Mouse (Mus musculus) right cerebral cortex, adult 2 months (tissue): Measurements from ENCODE around the gene Osbpl2.

ENCODE experiments used
- DNase-seq, 2 experiments: peaks; one replicate each; pipeline ENCODE4 v3.0.0; 2021 to 2022; ENCODE audit warnings: low spot score in 2 of 2

The Osbpl2 gene

GRCm38 (mm10) chr2:180104659-180105377 lies 14.3 kb upstream of the Osbpl2 start:
- DNase-seq = no peak

- DNase-seq = no peak
These were observed 13.5 kb upstream of the Osbpl2 start for GRCm38 (mm10) chr2:180105441-180106190.

DNA sequence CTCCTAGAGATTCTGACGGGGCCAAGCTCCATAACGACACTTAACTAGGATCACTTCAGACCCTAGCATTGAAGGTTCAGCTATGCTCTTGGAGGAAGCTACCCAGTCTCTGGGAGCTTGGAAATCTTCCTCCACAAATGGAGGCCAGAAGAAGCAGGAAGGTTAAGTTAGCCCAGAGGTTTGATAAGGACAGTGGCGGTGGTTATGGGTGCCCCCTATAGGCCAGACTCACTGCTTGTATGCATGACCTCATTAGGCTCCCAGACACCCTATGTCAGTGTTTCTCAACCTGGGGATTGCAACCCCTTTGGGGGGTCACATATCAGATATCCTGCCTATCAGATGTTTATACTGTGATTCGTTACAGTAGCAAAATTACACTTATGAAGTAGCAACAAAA lies 12.0 kb upstream of the Osbpl2 start:
- no peak for DNase-seq

DNA sequence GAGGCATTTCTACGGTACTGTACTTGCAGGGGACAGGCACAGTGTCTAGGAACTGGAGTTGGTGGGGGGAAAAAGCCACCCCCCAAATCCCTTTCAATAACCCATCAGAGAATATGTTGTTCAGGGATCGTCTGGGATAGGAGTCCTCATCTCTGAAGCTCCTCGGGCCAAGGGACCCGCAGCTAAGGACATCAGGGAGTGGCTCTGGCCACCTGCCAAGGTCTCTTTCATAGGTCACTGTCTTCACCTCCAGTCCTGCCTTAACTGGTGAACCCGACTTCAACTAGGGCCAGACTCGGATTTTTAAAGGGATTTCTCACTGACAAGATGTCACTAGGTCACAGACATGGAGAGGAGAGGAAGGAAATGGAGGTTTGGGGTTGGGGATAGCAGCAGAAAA lies 10.8 kb upstream of the Osbpl2 start:
- no peak for DNase-seq

- peak; percentile 78 to 79 for DNase-seq
These were observed 4.9 kb upstream of the Osbpl2 start for GRCm38 (mm10) chr2:180113909-180114890.

DNA sequence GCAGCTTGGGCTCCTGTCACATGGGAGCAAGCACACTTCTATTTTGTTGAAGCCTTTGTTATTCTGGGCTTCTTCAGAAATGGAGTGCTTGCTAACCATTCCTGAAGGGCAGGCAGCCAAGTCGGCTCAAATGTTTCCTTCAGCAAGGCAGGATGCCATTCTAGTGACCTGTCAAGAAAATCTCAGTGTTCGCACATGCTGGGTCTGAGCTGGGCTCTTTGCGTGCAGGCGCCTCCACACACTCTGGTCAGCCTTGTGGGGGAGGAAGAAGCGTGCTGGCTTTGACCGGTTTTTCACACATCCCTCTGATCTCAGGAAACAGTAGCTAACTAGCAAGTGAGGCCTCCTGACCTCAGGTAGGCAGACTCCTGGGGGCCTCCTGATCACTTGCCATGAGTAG lies 3.8 kb upstream of the Osbpl2 start:
- peak; percentile 58 to 72 for DNase-seq

GRCm38 (mm10) chr2:180116081-180116493 lies 3.0 kb upstream of the Osbpl2 start:
- peak; percentile 53 to 56 for DNase-seq

GRCm38 (mm10) chr2:180116741-180117484 lies 2.2 kb upstream of the Osbpl2 start:
- DNase-seq = peak in 1 of 2 experiments; percentile 31

- DNase-seq = peak; percentile 58 to 71
These were observed 1.5 kb upstream of the Osbpl2 start for GRCm38 (mm10) chr2:180117485-180118194.

DNA sequence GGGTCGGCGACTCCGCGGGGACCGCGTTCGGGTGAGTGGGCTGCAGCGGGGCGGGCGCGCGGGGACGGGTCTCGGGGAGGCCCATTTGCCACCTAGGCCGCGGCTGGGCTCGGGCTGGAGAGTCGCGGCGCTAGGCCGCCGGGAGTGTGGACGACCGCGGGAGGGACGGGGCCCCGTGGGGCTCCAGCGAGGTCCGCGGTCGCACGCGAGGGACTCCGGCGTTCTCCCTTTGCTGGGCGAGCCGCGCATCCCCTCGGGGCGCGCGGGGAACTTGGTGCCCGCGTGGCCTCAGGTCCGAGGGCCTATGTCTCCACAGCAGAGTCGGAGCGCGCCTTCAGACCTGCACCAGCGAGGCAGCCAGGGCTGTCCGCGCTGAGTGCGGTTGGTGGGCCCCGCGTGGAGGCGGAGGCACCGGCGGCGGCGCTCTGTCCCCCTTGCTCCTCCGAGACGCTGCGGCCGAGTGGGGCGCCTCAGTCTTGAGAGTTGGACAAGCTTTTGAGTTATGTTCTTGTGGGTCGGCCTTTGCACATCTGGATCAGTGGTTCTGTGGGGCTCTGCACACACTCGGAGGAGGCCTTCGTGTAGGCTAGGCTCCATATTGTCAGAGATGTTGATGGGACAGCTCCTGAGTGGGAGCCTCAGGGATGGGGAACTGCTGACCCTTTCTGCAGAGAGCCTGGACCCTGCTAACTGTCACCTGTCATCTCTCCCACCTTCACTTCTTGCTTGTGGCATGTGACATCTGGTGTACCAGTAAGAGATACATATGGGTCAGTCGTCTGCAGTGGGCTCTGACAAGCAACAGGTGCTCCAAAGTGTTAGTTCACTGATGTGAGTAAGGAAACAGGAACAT lies 559 bp downstream of the Osbpl2 start:
- no peak for DNase-seq

DNA sequence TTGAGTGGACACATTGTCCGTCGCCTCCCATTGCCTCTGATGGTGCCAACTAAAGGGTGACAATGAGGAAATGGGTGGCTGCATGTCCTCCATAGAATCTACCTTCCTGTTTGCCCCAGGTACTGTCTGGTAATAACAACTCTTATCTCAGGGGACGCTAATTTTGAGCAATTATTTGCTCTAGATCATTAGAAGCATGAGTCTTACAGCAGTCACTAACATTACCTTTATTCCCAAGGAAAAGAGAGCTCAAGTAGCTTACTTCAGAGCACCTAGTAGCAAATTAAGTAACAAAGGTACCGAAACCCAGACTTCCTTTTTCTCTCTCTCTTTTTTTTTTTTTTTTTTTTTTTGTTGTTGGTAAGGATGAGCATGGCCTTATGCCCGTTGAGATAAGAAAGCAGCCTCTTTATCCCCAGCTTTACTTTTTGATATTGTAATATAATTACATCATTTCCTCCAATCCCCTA lies 1.2 kb downstream of the Osbpl2 start:
- no peak for DNase-seq

- no peak for DNase-seq
These were observed 5.1 kb downstream of the Osbpl2 start for GRCm38 (mm10) chr2:180124192-180124591.

DNA sequence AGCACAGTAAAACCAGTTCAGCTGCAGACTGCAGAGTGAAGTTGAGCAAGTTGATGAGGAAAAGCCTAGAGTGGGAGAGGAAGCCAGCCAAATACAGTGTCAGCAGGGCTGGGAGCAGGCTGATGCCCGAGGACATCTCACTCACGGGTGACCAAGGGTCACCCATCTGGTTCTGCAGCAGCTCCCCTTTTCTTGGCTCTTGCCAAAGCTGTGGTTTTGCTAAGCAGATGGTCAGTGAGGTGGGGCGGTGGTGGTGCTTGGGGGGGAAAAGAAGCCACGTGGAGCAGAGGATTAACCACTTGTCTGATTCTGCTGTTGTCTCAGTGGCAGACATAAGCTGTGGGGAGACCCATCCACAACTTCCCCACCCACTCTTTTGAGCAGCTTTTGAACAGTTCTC lies 7.1 kb downstream of the Osbpl2 start:
- DNase-seq = peak in 1 of 2 experiments; percentile 25

GRCm38 (mm10) chr2:180127675-180128074 lies 8.6 kb downstream of the Osbpl2 start:
- DNase-seq = no peak

- DNase-seq = no peak
These were observed 14.1 kb downstream of the Osbpl2 start for GRCm38 (mm10) chr2:180133231-180133630.

DNA sequence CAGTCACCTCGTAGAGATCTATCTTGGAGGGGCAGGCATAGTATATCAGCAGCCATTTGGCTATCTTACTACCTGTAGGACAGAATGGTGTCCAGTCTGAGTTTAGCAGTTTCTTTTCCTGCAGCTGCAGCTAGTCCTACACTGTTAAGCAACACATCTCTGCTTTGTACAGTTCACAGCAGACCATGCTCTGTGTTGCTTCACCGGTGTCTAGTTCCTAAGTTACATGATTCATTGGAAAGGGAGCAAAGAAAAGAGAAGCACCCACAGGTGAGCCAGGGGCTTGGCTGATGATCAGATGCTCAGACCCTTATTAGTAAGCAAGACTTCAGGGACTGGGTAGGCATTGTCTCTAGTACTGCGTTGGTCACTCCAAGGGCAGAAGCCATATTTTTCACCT lies 14.8 kb downstream of the Osbpl2 start:
- DNase-seq = no peak

DNA sequence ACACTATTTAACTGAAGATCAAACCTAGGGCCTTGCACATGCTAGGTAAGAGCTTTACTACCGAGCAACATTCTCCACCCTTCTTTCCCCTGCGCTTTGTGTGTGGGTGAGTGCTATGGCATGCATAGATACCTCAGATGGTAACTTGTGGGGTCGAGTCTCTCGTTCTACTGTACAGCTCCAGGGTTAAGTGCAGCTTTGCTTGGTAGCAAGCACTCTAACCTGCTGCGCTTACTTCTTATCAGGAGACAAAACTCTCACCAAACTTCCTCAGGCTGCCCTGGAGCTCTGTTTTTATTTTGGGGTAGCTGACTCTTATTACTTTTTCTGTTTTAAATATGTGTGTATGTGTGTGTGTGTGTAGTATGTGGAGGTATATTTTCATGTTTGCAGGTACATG lies 16.3 kb downstream of the Osbpl2 start:
- no peak for DNase-seq

DNA sequence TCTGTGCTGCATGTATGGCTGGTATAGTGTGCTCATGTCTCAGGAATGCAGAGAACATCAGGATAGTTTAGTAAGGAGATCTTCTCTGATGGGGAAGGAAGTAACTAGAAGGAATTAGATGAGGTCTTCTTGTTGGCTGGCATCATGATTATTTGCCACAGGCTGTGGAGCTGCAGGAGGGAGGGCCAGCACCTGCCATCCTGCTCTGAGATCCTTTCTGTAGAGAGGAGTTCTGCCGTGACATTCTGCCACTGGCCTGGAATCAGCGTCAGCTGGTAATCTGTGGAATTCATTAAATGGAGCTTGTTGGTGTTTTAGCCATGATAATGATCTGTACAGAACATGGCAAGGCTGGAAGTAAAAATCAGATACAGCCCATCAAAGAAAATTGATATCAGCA lies 27.0 kb downstream of the Osbpl2 start:
- DNase-seq = no peak

GRCm38 (mm10) chr2:180147379-180147778 lies 28.3 kb downstream of the Osbpl2 start:
- peak in 1 of 2 experiments; percentile 46 for DNase-seq

DNA sequence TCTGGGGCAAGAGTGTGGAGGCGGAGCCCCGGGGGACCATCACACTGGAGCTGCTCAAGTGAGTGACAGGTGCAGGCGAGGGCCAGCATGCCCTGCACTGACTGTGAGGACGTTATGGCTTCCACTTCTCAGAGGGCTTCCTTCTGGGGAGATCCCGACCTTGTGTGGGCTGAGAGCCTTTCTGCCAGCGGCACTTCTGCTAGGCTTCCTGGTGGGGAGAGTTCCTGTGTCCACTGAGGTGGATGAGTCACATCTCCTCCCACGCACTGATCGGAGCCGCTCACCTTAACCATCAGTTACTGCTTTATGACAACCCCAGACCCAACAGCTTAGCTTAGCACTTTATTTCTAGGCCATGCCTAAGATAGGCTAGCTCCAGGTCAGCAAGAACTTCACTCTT lies 29.4 kb downstream of the Osbpl2 start:
- no peak for DNase-seq
